Mouse (Mus musculus) CH12.LX (cell line): Measurements from ENCODE around the gene Phlpp2. TPM values are rescaled to one million over a fixed set of nuclear protein-coding genes. Genes with fewer than 3 reads are reported as not detected.

Experiments
- DNase-seq: peaks from one replicate; pipeline ENCODE4 v3.0.0-alpha.2; 2013; ENCODE audit errors: extremely low read depth
- H3K27ac ChIP-seq: 2 replicates; pipeline ENCODE4 v1.5.1; 2012; ENCODE audit warnings: low read depth, mild to moderate bottlenecking, control low read depth, moderate library complexity; ENCODE audit not compliant: insufficient read depth
- H3K27me3 ChIP-seq: replicated peaks from 2 replicates; pipeline ENCODE3; 2012; ENCODE audit warnings: inconsistent platforms
- H3K36me3 ChIP-seq, 2 experiments: replicated peaks in 1 of 2; 2 replicates each; pipeline versions ENCODE3 to v1.6.1; 2012; ENCODE audit warnings: inconsistent platforms in 1 of 2, low read length in 1 of 2, mild to moderate bottlenecking in 1 of 2, mixed read lengths in 1 of 2, moderate library complexity in 1 of 2; ENCODE audit not compliant: control insufficient read depth in 1 of 2, insufficient read depth in 1 of 2
- H3K4me1 ChIP-seq, 2 experiments: 2 replicates each; pipeline ENCODE4 v1.6.1; 2012; ENCODE audit warnings: inconsistent platforms in 1 of 2, moderate library complexity in 1 of 2; ENCODE audit not compliant: insufficient read depth in 2 of 2, control insufficient read depth in 1 of 2
- H3K4me2 ChIP-seq: 2 replicates; pipeline ENCODE4 v1.6.1; 2012; ENCODE audit warnings: low read depth, mild to moderate bottlenecking, control low read depth; ENCODE audit not compliant: poor library complexity, insufficient read depth, severe bottlenecking
- H3K4me3 ChIP-seq, 3 experiments: fragments of 150-350 bp in 1 of 3; sonication (generic) in 1 of 3; replicated peaks in 1 of 3; 2 replicates each; pipeline versions ENCODE3 to v1.5.1; 2011 to 2012; ENCODE audit warnings: low read depth in 2 of 3, low read length in 2 of 3, mild to moderate bottlenecking in 2 of 3, moderate library complexity in 2 of 3, control low read depth in 1 of 3, improper control_type of control experiment in 1 of 3, inconsistent platforms in 1 of 3, mixed read lengths in 1 of 3; ENCODE audit not compliant: poor library complexity in 1 of 3
- H3K79me2 ChIP-seq: replicated peaks from 2 replicates; pipeline ENCODE4 v1.6.1; 2012; ENCODE audit warnings: mild to moderate bottlenecking, moderate library complexity; ENCODE audit not compliant: control insufficient read depth, poor library complexity, insufficient read depth, severe bottlenecking; ENCODE audit errors: extremely low read depth
- H3K9ac ChIP-seq: 2 replicates; pipeline ENCODE4 v1.6.1; 2012; ENCODE audit warnings: low read depth, mild to moderate bottlenecking, control low read depth, moderate library complexity; ENCODE audit not compliant: insufficient read depth
- H3K9me3 ChIP-seq: replicated peaks from 2 replicates; pipeline ENCODE3; 2012; ENCODE audit warnings: low read length, inconsistent platforms, mixed read lengths
- BHLHE40 ChIP-seq: IDR thresholded peaks from 2 replicates; pipeline ENCODE4 v1.6.1; 2011; ENCODE audit warnings: mild to moderate bottlenecking, low read depth, low read length, improper control_type of control experiment
- CHD1 ChIP-seq: IDR thresholded peaks from 2 replicates; pipeline ENCODE4 v1.6.1; 2012; ENCODE audit warnings: low read depth, low read length, improper control_type of control experiment, inconsistent platforms
- CHD2 ChIP-seq: IDR thresholded peaks from 2 replicates; pipeline ENCODE4 v1.6.1; 2011; ENCODE audit warnings: low read length, improper control_type of control experiment
- CTCF ChIP-seq, 2 experiments: IDR thresholded peaks in 1 of 2; conservative IDR thresholded peaks in 1 of 2; 2 replicates each; pipeline ENCODE4 v1.5.1; 2011 to 2012; ENCODE audit warnings: low read depth in 2 of 2, low read length in 2 of 2, improper control_type of control experiment in 1 of 2, inconsistent platforms in 1 of 2, mild to moderate bottlenecking in 1 of 2, moderate library complexity in 1 of 2
- E2F4 ChIP-seq: IDR thresholded peaks from 2 replicates; pipeline ENCODE4 v1.6.1; 2011; ENCODE audit warnings: low read depth, low read length, improper control_type of control experiment; ENCODE audit not compliant: insufficient replicate concordance
- ELF1 ChIP-seq: IDR thresholded peaks from 2 replicates; pipeline ENCODE4 v1.6.1; 2014; ENCODE audit warnings: low read depth, mild to moderate bottlenecking, inconsistent platforms, low read length, improper control_type of control experiment
- ETS1 ChIP-seq: conservative IDR thresholded peaks from 2 replicates; pipeline ENCODE4 v1.6.1; 2012; ENCODE audit warnings: low read depth, mild to moderate bottlenecking, inconsistent platforms, low read length, improper control_type of control experiment, moderate library complexity
- GABPA ChIP-seq: IDR thresholded peaks from 2 replicates; pipeline ENCODE4 v1.6.1; 2012; ENCODE audit warnings: low read depth, low read length, improper control_type of control experiment, inconsistent platforms; ENCODE audit not compliant: insufficient replicate concordance
- HCFC1 ChIP-seq: IDR thresholded peaks from 2 replicates; pipeline ENCODE4 v1.6.1; 2012; ENCODE audit warnings: low read depth, mild to moderate bottlenecking, inconsistent platforms, low read length, improper control_type of control experiment
- KAT2A ChIP-seq: IDR thresholded peaks from 2 replicates; pipeline ENCODE4 v1.6.1; 2012; ENCODE audit warnings: low read length, improper control_type of control experiment, inconsistent platforms; ENCODE audit not compliant: insufficient replicate concordance
- MAX ChIP-seq: IDR thresholded peaks from 2 replicates; pipeline ENCODE4 v1.6.1; 2011; ENCODE audit warnings: low read length, improper control_type of control experiment
- MAZ ChIP-seq: IDR thresholded peaks from 2 replicates; pipeline ENCODE4 v1.6.1; 2012; ENCODE audit warnings: low read depth, mild to moderate bottlenecking, inconsistent platforms, low read length, improper control_type of control experiment, moderate library complexity
- MEF2A ChIP-seq: IDR thresholded peaks from 2 replicates; pipeline ENCODE4 v1.6.1; 2014; ENCODE audit warnings: low read depth, mild to moderate bottlenecking, inconsistent platforms, low read length, improper control_type of control experiment, borderline replicate concordance
- PAX5 ChIP-seq: IDR thresholded peaks from 2 replicates; pipeline ENCODE4 v1.6.1; 2012; ENCODE audit warnings: low read length, inconsistent platforms, mixed read lengths
- RAD21 ChIP-seq: IDR thresholded peaks from 2 replicates; pipeline ENCODE4 v1.6.1; 2011; ENCODE audit warnings: low read depth, mild to moderate bottlenecking, low read length, improper control_type of control experiment, moderate library complexity
- RCOR1 ChIP-seq: conservative IDR thresholded peaks from 2 replicates; pipeline ENCODE4 v1.6.1; 2012; ENCODE audit warnings: low read depth, mild to moderate bottlenecking, inconsistent platforms, low read length, improper control_type of control experiment
- SIN3A ChIP-seq: IDR thresholded peaks from 2 replicates; pipeline ENCODE4 v1.6.1; 2012; ENCODE audit warnings: low read length, improper control_type of control experiment, inconsistent platforms
- TBP ChIP-seq: conservative IDR thresholded peaks from 2 replicates; pipeline ENCODE4 v1.6.1; 2011; ENCODE audit warnings: low read depth, low read length, improper control_type of control experiment
- TCF12 ChIP-seq: IDR thresholded peaks from 2 replicates; pipeline ENCODE4 v1.6.1; 2014; ENCODE audit warnings: low read depth, mild to moderate bottlenecking, inconsistent platforms, low read length, improper control_type of control experiment
- UBTF ChIP-seq: IDR thresholded peaks from 2 replicates; pipeline ENCODE4 v1.6.1; 2012; ENCODE audit warnings: low read depth, mild to moderate bottlenecking, inconsistent platforms, low read length, improper control_type of control experiment, moderate library complexity
- USF2 ChIP-seq: conservative IDR thresholded peaks from 2 replicates; pipeline ENCODE4 v1.6.1; 2011; ENCODE audit warnings: low read depth, low read length, improper control_type of control experiment
- ZC3H11A ChIP-seq: IDR thresholded peaks from 2 replicates; pipeline ENCODE4 v1.6.1; 2012; ENCODE audit warnings: low read depth, mild to moderate bottlenecking, inconsistent platforms, low read length, improper control_type of control experiment
- ZKSCAN1 ChIP-seq: IDR thresholded peaks from 2 replicates; pipeline ENCODE4 v1.6.1; 2012; ENCODE audit warnings: low read depth, inconsistent platforms, low read length, improper control_type of control experiment, borderline replicate concordance
- ZMIZ1 ChIP-seq: IDR thresholded peaks from 2 replicates; pipeline ENCODE4 v1.6.1; 2012; ENCODE audit warnings: low read depth, mild to moderate bottlenecking, inconsistent platforms, low read length, improper control_type of control experiment
- dilution Hi-C: fragments of 300-500 bp; cut with MboI; formaldehyde crosslinking; loops from 2 replicates; pipeline ENCODE4 v1.14.3; 2020; ENCODE audit warnings: low sequenced_read_pairs; ENCODE audit not compliant: extremely low pct_unique_long_range_greater_than_20kb, extremely low pct_ligation_motif_present
- in situ Hi-C: fragments of 300-500 bp; cut with MboI; formaldehyde crosslinking; loops from 3 replicates; pipeline ENCODE4 v1.14.3; 2019; ENCODE audit warnings: low sequenced_read_pairs, low pct_ligation_motif_present, low pct_unique_long_range_greater_than_20kb, mixed read lengths
- polyA plus RNA-seq: library from polyadenylated mRNA; unstranded; fragments of >175 nt; gene quantifications from 2 replicates; pipeline ENCODE4 v1.2.1, GENCODE M21; 2012; ENCODE audit warnings: low read depth; ENCODE audit not compliant: insufficient read length
- total RNA-seq, 2 experiments: library from RNA; depleted of rRNA; stranded (reverse); fragments of 300-350 nt in 1 of 2; fragments of >200 nt in 1 of 2; gene quantifications; 2 replicates each; pipeline ENCODE4 v1.2.3; 2012 to 2014

The Phlpp2 gene
- total and polyA plus RNA-seq, 3 experiments = 3.1 to 9.2 (median 3.5) TPM

DNA sequence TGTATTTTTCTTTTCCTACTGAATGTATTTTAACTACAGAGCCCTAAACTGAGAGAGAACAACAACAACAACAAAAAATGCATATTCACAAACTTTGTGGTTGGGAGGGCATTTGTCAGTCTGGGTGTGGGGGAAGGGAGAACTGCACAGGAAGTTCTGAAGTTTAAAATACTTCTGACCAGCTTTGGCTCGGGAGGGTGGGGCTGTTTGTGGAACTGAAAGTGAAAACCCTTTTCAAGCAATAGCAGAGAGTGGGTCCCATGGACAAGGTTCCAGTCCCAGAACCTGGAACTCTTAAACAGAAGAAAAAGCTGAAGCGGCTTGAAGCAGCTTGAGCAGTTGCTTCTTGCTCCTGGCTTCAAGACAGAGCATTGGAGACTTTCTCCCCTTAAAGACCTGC lies 4.9 kb upstream of the Phlpp2 start (continued):
- TF ChIP-seq CTCF (conservative IDR thresholded peaks at IDR 0.05 in 1 of 2, IDR thresholded peaks at IDR 0.05 in 1 of 2; ENCODE audit: low read depth in 2 of 2, low read length in 2 of 2) (no peak), USF2 (no peak), CHD2 (peak; percentile 93), CHD1 (no peak), ZMIZ1 (no peak), RAD21 (no peak; the same call in 1 of the 2 replicates), BHLHE40 (peak; percentile 54; the same call in 1 of the 2 replicates), MAX (no peak), RCOR1 (peak; percentile 49; the same call in 1 of the 2 replicates)

DNA sequence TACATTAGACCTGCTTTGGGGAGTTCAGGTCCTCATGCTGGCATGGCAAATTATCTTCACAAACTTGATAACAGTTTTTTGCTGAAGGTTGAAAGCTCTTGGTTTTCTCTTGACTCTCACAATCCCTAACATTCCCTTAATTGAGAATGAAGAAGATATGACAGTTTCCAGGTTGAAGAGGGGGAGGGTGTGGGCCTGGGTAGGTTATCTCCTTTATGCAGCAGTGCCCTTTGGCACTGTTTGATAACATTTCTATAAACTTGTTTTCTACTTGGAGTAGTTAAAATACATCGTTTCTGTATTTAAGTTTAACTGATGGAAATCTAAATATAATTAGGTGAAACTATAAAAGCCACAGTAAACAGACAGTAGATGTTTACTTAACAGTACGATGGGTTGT lies 3.5 kb upstream of the Phlpp2 start:
- Histone ChIP-seq H3K4me3 (no peak overlapping the region), H3K27ac (no peak overlapping the region), H3K4me1 (peaks cover 2 to 40% of the 10 kb centered on the region in 2 experiments; a peak in 3 of 4 replicates), H3K27me3 (no peaks in the 10 kb centered on the region), H3K79me2 (no peaks in the 10 kb centered on the region), H3K4me2 (no peak overlapping the region), H3K9ac (no peak overlapping the region), H3K9me3 (no peaks in the 10 kb centered on the region), H3K36me3 (peaks cover 17 to 33% of the 10 kb centered on the region in 2 experiments)
- DNase-seq = no peak
- TF ChIP-seq HCFC1 (no peak), PAX5 (no peak), MAZ (no peak), CTCF (conservative IDR thresholded peaks at IDR 0.05 in 1 of 2, IDR thresholded peaks at IDR 0.05 in 1 of 2; ENCODE audit: low read depth in 2 of 2, low read length in 2 of 2) (no peak), TCF12 (no peak), USF2 (no peak), SIN3A (no peak), GABPA (no peak)
- in situ Hi-C loops (loop anchor here (5.0 kb wide), 1 partner anchor 38 kb away; no protein-coding TSS in a partner anchor), dilution Hi-C loops (no loop called here)

DNA sequence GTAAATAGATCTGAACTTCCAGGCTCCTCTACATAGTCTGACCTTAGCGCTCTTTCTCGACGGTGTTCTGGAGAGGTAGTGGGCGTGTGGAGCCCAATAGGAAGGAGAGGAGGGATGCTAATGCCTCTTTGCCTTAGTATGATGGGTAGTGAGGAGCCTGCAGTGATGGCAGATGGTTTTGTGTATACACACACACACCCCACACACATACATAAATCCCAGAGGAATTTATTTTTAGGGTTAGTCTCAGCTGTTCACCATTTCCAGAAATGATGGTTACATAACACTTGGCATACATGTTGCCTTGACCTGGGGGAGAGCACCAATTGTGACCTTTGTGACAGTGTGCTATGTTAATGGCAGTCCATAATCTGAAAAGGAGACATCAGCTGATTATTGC lies 2.8 kb upstream of the Phlpp2 start:
- Histone ChIP-seq H3K27ac (no peak overlapping the region), H3K36me3 (peaks cover 9 to 25% of the 10 kb centered on the region in 2 experiments), H3K4me3 (no peak overlapping the region), H3K27me3 (no peaks in the 10 kb centered on the region), H3K9me3 (no peaks in the 10 kb centered on the region), H3K79me2 (no peaks in the 10 kb centered on the region), H3K9ac (no peak overlapping the region), H3K4me1 (peaks cover 2 to 40% of the 10 kb centered on the region in 2 experiments; a peak in 3 of 4 replicates), H3K4me2 (no peak overlapping the region)
- in situ Hi-C loops = loop anchor here (5.0 kb wide), 1 partner anchor 37 kb away; no protein-coding TSS in a partner anchor
- DNase-seq = no peak
- dilution Hi-C loops = no loop called here
- no peak for TF ChIP-seq MAZ
- no peak for TF ChIP-seq TBP
- no peak for TF ChIP-seq E2F4
- no peak for TF ChIP-seq MEF2A
- no peak for TF ChIP-seq ZC3H11A
- TF ChIP-seq UBTF = no peak
- no peak for TF ChIP-seq KAT2A
- TF ChIP-seq USF2 = no peak
- no peak for TF ChIP-seq CHD2
- no peak for TF ChIP-seq ETS1
- TF ChIP-seq RCOR1 = no peak
- TF ChIP-seq ELF1 = no peak
- no peak for TF ChIP-seq PAX5
- no peak for TF ChIP-seq ZKSCAN1
